Mouse (Mus musculus) ES-E14 (cell line): Measurements from ENCODE around the gene S100a10.

ENCODE experiments used
- CHD2 ChIP-seq: IDR thresholded peaks from 2 replicates; pipeline ENCODE4 v1.6.1; 2014; ENCODE audit warnings: mild to moderate bottlenecking, low read depth, low read length, inconsistent platforms
- HCFC1 ChIP-seq: IDR thresholded peaks from 2 replicates; pipeline ENCODE4 v1.6.1; 2012; ENCODE audit warnings: low read length, inconsistent platforms, borderline replicate concordance; ENCODE audit not compliant: insufficient read depth

DNA sequence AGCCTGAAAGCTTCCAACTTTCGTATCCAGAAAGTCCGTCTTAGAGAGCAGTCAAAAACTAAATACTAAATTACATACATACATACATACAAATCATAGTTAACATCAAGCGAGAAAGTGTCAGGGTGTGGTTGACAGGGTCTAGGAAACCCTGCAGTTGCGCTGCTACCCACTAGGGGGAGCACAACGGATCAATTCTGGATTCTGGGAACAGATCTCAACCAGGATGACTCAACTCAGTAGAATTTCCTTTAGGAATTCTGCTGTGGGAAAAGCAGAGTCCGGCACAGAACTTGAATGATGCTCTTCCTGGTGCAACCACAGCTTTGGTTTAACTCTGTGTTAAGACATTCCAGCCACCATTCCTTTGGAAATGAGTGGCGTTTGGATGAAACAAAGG lies 32.3 kb upstream of the S100a10 start:
- TF ChIP-seq HCFC1 (no peak), CHD2 (no peak)
